Mouse (Mus musculus) neutrophil, adult 83 days (primary cell): ENCODE measurements around the gene Btbd1. TPM values are rescaled to one million over a fixed set of nuclear protein-coding genes. Genes with fewer than 3 reads are reported as not detected.

Experiments used
- total RNA-seq, 2 experiments: library from RNA; stranded (reverse); gene quantifications; one replicate each; pipeline ENCODE4 v1.2.4; 2023

The Btbd1 gene
- 10 to 100 TPM; 44.6 to 57.8 TPM for total RNA-seq

GRCm38 (mm10) chr7:81829379-81829894, at the start of gene Btbd1:
Gene Btbd1, minus strand, starts transcription at chr7:81829431.

DNA sequence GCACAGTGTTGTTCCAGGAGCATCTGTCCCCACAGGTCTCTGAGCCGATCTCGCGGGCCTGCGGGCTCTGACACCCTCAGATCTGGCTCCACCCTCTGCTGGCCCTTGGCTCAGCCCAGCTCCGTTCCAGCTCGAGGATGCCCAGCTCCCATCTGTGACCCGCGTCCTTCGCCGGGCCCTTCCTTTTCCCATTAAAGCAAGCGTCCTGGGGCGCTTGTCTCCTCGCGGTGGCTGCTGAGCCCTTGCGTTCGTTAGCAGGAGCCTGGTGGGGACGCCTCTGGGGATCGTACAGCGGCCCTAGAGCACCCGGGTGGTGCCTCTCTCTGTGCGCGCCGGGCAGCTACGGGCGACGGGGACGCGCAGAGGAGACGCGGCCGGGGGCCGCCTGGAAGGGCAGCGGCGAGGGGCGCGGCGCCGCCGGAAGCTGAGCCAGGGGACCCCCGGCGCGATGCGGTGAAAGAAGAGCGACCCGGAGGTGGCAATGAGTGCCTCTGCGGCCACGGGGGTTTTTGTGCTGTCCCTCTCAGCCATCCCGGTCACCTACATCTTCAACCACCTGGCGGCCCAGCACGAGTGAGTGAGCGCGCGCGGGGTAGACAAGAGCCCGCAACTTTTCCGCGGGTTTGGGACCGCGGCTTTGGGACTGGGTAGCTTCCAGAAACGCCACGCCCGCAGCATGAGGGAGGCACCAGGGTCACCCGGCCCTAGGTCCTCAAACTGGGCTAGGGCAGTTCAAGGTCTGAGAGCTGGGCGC, 29.9 kb upstream of the Btbd1 start, which contains the start of gene Tm6sf1:
Gene Tm6sf1, plus strand, starts transcription at position 34 of the 754 bp plus-strand sequence.

DNA sequence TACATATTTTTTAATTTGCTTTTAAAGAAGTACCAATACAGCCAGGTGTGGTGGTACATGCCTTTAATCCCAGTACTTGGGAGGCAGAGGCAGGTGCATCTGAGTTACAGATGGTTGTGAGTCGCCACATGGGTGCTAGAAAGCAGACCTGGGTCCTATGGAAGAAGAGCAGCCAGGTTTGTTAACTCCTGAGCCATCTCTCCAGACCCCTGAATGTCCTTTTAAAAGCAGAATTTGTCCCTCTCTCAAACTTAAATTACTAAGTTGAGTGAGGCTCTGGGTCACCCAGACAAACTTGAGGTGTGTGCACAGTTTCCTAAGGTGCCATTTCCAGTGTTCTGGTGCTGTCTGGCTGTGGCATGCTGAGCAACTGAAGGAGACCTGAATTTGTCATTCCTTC, 26.5 kb upstream of the Btbd1 start, which contains the start of gene Gm10160:
Gene Gm10160, minus strand, starts transcription at position 101 of the 400 bp plus-strand sequence.

DNA sequence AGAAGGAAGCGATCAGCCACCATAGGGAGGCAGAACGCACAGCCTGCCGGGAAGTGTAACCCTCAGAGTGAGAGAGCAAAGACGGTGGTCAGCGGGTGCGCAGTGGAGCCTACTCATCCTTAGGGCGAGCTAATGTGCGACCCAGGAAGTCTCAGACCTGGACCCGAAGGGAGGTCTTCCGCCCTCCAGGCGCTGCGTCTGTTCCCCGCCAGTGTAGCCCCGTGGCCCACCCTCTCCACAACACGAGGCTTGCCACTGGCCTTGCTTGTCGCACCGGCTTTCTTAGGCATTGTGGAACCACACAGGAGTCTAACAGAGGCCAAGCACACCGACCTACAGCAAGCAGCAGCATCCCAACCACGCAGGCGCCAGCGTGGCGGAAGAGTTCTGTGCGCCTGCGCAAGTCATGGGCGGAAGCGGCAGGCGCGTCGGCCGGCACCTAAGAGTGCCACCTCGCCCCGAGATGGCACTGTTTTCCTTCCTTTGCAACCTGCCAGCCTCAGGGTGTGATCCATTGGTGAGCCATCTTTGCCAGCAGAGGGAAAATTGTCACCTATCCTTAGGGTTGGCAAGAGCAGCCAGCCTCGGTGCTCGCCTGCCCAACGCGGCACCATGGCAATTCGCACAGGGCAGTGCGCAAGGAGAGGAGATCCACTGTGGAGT, 40.0 kb downstream of the Btbd1 start, which contains the start of gene 3110040N11Rik:
Gene 3110040N11Rik, minus strand, starts transcription at position 384 of the 663 bp plus-strand sequence.

DNA sequence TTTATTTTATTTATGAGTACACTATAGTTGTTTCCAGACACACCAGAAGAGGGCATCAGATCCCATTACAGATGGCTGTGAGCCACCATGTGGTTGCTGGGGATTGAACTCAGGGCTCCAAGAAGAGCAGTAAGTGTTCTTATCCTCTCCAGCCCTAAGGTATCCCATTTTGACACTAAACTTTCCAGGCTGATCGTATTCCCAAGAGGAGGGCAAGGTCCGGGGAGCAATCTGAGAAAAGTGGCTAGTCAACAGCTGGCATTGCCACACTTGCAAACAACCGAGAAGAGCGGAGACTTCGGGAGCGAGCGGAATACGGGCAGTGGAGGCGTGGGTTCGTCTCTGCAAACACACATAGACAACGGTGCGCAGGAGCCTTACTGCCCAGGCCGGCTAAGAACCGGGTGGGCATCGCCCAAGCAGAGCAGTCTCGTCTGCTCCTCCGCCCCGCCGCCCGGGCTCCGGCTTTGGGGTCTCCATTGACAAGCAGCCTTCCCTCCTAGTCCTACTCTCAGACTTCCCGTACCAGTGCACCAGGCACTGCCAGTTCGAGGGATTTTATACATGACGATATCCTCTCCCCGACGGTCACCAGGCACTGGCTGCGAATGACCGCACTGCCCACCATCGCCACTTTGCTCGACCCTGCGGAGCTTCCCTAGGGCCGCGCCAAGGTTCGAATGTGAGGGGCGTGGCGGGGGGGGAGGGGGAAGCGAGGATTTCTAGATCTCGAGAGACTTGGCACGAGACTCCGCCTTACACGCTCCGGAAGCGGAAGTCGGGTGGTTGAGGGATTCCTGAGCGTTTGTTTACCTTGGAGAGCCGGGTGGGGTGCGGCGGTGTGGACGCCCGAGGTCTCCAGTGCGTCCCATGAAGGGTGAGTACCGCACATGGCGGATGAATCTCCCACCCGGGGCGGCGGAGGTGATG, 66.8 kb downstream of the Btbd1 start, which contains the start of gene Ramac:
Gene Ramac, plus strand, starts transcription at position 746 of the 930 bp plus-strand sequence.

Other genes starting within 250 kb of the Btbd1 start
- gene Homer2, start 121.9 kb downstream of the Btbd1 start, total RNA-seq = under 1 TPM; 0.04 to 0.96 TPM
- 10 to 100 TPM; 39.5 to 42.7 TPM for gene Ramac, start 66.5 kb downstream of the Btbd1 start, total RNA-seq
- 10 to 100 TPM; 10.4 to 11.3 TPM for gene 3110040N11Rik, start 40.0 kb downstream of the Btbd1 start, total RNA-seq
- gene Gm10160, start 26.4 kb upstream of the Btbd1 start, total RNA-seq = not detected
- 100 to 1,000 TPM; 201 to 230 TPM for gene Tm6sf1, start 29.6 kb upstream of the Btbd1 start, total RNA-seq
- gene Hdgfl3, start 105.0 kb upstream of the Btbd1 start, total RNA-seq = under 1 TPM in 1 of 2 experiments, not detected in 1; 0.04 TPM
- not detected for gene Bnc1, start 162.9 kb upstream of the Btbd1 start, total RNA-seq